ENCODE assay signal across 27 mouse cellular contexts in genomic region chr2:178805283-178805682, GRCm38 (mm10).
A peak's percentile ranks its signal among the peaks of the same experiment; 100 is the strongest.
DNase-seq lines count a peak whose midpoint lies in the region; ATAC-seq lines count a peak whose summit lies in the region.
"Had no signal": no experiment of that assay in that cellular context is flagged by ENCODE, and none has a peak within 500 bp of the region (broad histone marks: within the 10 kb centered on the region; RNA-seq: fewer than 3 reads in every experiment).

No protein-coding gene starts in this region.

- 12% methylated on average over 8 of the region's 8 CpGs for WGBS in heart, embryonic 13.5 days

- ATAC-seq in heart, embryonic 13.5 days (ENCODE audit: extremely low read depth, insufficient number of reproducible peaks, low FRiP score, low TSS enrichment): peak; percentile 74; the same call in 1 of the 2 replicates
- ATAC-seq: forebrain, embryonic 15.5 days; hindbrain, postnatal 0 days; intestine, embryonic 15.5 days; midbrain, embryonic 13.5 days; Patski had no signal

- H3K4me3 ChIP-seq in heart, embryonic 13.5 days: no peak overlapping the region
- H3K4me3 ChIP-seq: erythroblast, embryonic 14.5 days; forebrain, embryonic 15.5 days; gastrocnemius, adult 2 months; hindbrain, embryonic 12.5 days; intestine, embryonic 15.5 days; limb, embryonic 13.5 days; lung, embryonic 15.5 days; midbrain, embryonic 13.5 days; neural tube, embryonic 13.5 days had no signal

- intact Hi-C loops in heart, postnatal 10 days (cut with DNase I): no loop called here

- H3K27me3 ChIP-seq in heart, embryonic 13.5 days (replicated peaks): no peaks in the 10 kb centered on the region
- H3K27me3 ChIP-seq: forebrain, embryonic 15.5 days; hindbrain, embryonic 12.5 days; intestine, embryonic 15.5 days; limb, embryonic 13.5 days; lung, embryonic 15.5 days; midbrain, embryonic 13.5 days; neural tube, embryonic 13.5 days; Patski had no signal

- no peaks in the 10 kb centered on the region for H3K36me3 ChIP-seq in heart, embryonic 13.5 days
- H3K36me3 ChIP-seq: forebrain, embryonic 15.5 days; hindbrain, embryonic 12.5 days; intestine, embryonic 15.5 days; limb, embryonic 13.5 days; lung, embryonic 15.5 days; midbrain, embryonic 13.5 days; neural tube, embryonic 13.5 days had no signal

- peak; percentile 95 for DNase-seq in heart, adult 11 months
- peak; percentile 54 for DNase-seq in heart, adult 8-10 months (ENCODE audit: low spot score)
- DNase-seq in heart, postnatal 10 days: peak; percentile 55 to 60
- DNase-seq in cerebellum, adult 9-10 months: no peak
- no peak for DNase-seq in layer of hippocampus, adult 9-11 months
- DNase-seq in kidney, adult 18-20 months: no peak
- no peak for DNase-seq in adipocyte (ENCODE audit: low spot score)
- DNase-seq: adrenal gland, postnatal 25 days; cerebellum, adult 11-12 months; cerebellum, postnatal 10 days; gastrocnemius, adult 2 months; kidney, adult 8-10 months; thymus, adult 2 months; thymus, postnatal 36 days had no signal

- peak overlapping the region; percentile 78 for H3K27ac ChIP-seq in heart, embryonic 13.5 days (replicated peaks)
- H3K27ac ChIP-seq: forebrain, embryonic 15.5 days; gastrocnemius, adult 2 months; hindbrain, embryonic 12.5 days; hindbrain, postnatal 0 days; intestine, embryonic 15.5 days; kidney, postnatal 0 days; limb, embryonic 13.5 days; lung, embryonic 15.5 days; midbrain, embryonic 13.5 days; neural tube, embryonic 13.5 days had no signal

- H3K9ac ChIP-seq in heart, embryonic 13.5 days: no peak overlapping the region
- H3K9ac ChIP-seq: forebrain, embryonic 15.5 days; hindbrain, embryonic 12.5 days; intestine, embryonic 15.5 days; limb, embryonic 13.5 days; lung, embryonic 15.5 days; midbrain, embryonic 13.5 days; neural tube, embryonic 13.5 days had no signal

- H3K4me1 ChIP-seq in heart, embryonic 13.5 days: peaks cover 55% of the 10 kb centered on the region
- H3K4me1 ChIP-seq: forebrain, embryonic 15.5 days; intestine, embryonic 15.5 days; lung, embryonic 15.5 days; neural tube, embryonic 13.5 days had no signal

- H3K4me2 ChIP-seq in heart, embryonic 13.5 days: peak overlapping the region; percentile 24
- H3K4me2 ChIP-seq: forebrain, embryonic 15.5 days; hindbrain, embryonic 12.5 days; intestine, embryonic 15.5 days; limb, embryonic 13.5 days; liver, embryonic 11.5 days; lung, embryonic 15.5 days; midbrain, embryonic 13.5 days; neural tube, embryonic 13.5 days had no signal

- H3K9me3 ChIP-seq in heart, embryonic 13.5 days: no peaks in the 10 kb centered on the region
- H3K9me3 ChIP-seq: forebrain, embryonic 15.5 days; hindbrain, embryonic 12.5 days; intestine, embryonic 15.5 days; limb, embryonic 13.5 days; lung, embryonic 15.5 days; midbrain, embryonic 13.5 days; neural tube, embryonic 13.5 days had no signal

Comparison
In these comparisons a context has a peak if more than half of its experiments do, and no peak if none do; other contexts are left out.
1. DNase-seq: peak in heart, adult 11 months (single experiment), heart, adult 8-10 months (single experiment) and heart, postnatal 10 days (2 of 2); none in cerebellum, adult 9-10 months (single experiment), layer of hippocampus, adult 9-11 months (single experiment), kidney, adult 18-20 months (single experiment) and adipocyte (single experiment).